Mouse (Mus musculus) embryonic facial prominence, embryonic 10.5 days (tissue): ENCODE results near the gene Tlr8. TPM values are rescaled to one million over a fixed set of nuclear protein-coding genes. Genes with fewer than 3 reads are reported as not detected.

Experiments used
- polyA plus RNA-seq: library from polyadenylated mRNA; unstranded; fragments of >200 nt; fragmentation: Nextera tagmentation; extraction: Ambion mirVana; gene quantifications from 2 replicates; pipeline ENCODE4 v1.2.1, GENCODE M21; 2016

Tlr8 gene
- polyA plus RNA-seq, 1 experiment from 2014 or later = 0.05 TPM

Other genes with a start within 250 kb of the Tlr8 start
- gene Tmsb4x, start 55.0 kb downstream of the Tlr8 start, polyA plus RNA-seq = 2,138 and 2,201 TPM in 2 replicates
- 0.16 and 0.19 TPM in 2 replicates for gene Tlr7, start 66.2 kb upstream of the Tlr8 start, polyA plus RNA-seq
- gene Prps2, start 118.4 kb upstream of the Tlr8 start, polyA plus RNA-seq = 22.1 and 23.2 TPM in 2 replicates